Mouse (Mus musculus): Measurements from ENCODE around the gene Cct7. TPM values are rescaled to one million over a fixed set of nuclear protein-coding genes. Genes with fewer than 3 reads are reported as not detected.

Cct7 gene
- 152 and 159 TPM in 2 replicates for polyA plus RNA-seq (2015; fragmentation: Nextera tagmentation; extraction: Ambion mirVana)

DNA sequence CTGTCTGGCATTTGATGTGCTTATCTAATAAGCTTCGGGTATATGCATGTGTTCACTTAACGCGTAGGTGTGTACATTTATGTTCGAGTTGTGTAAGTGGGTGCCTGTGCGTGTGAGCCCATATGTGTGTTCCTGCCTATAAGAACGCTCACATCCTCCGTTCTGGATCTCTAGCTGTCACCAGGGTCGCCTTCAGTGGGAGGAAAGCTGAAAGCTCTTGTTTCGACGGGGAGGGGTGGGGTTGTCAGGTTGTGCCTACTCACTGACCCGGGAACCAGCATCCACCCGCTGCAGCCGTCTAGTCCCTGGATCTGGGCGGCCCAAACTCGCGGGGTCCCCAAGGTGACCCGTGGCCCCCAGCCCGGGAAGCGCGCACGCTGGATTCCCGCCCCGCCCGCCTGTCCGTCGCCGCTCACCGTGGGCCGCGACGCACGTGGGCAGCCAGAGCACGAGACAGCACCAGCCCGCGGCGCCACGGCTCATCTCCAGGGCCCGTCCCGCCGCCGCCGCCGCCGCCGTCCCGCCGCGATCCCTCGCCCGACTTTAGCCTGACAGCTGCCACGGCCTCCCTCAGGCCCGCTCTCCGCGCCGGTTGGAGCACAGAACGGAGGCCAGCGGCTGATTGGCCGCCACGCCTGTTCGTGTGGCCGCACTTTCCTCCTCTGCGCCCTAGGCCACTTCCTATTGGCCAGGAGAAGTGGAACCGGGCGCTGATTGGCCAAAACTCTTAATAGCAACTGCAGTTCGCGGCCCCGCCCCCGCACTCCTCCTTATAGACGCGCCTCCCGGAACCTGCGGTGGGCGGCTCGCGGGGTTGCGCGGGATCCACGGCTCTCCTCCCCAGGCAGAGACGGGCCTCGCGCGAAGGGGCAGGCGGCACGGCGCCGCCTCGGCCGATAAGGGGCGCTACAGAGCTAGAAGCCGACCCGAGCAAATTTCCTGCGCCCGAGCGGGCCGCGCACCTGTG, at the start of gene Cct7:
TSS of gene Cct7 (plus strand) at position 818 of the 967 bp plus-strand sequence.
- H3K27ac ChIP-seq (ENCODE audit: low read depth, low read length), result peak within 1 kb of the TSS; percentile 86
- peaks cover 6% of the 10 kb centered on the region; the same call in 1 of the 2 replicates for H3K36me3 ChIP-seq (ENCODE audit: control insufficient read depth, insufficient read depth)
- H3K27me3 ChIP-seq (replicated peaks; ENCODE audit: control insufficient read depth, insufficient read depth, low read length), result no peaks in the 10 kb centered on the region
- peak; percentile 84 for TF ChIP-seq CTCF (IDR thresholded peaks at IDR 0.05; ENCODE audit: low read depth)
- H3K9ac ChIP-seq (ENCODE audit: low read depth, low read length), result peak within 1 kb of the TSS; percentile 76
- no peaks in the 10 kb centered on the region for H3K9me3 ChIP-seq (ENCODE audit: control insufficient read depth)
- peak; percentile 97 for ATAC-seq
- H3K4me2 ChIP-seq (replicated peaks; ENCODE audit: low read depth), result peak within 1 kb of the TSS; percentile 99
- H3K4me3 ChIP-seq (ENCODE audit: low read depth, low read length), result peak within 1 kb of the TSS; percentile 81
- H3K4me1 ChIP-seq (replicated peaks; ENCODE audit: control insufficient read depth, insufficient read depth, low read length), result no peaks in the 10 kb centered on the region
- 1% methylated on average over 93 of the region's 96 CpGs for WGBS

GRCm38 (mm10) chr6:85402613-85403012, 48.7 kb upstream of the Cct7 start:
- ATAC-seq, result no peak
- TF ChIP-seq CTCF (IDR thresholded peaks at IDR 0.05; ENCODE audit: low read depth), result no peak
- H3K4me2 ChIP-seq (replicated peaks; ENCODE audit: low read depth), result no peak overlapping the region
- H3K9me3 ChIP-seq (ENCODE audit: control insufficient read depth), result no peaks in the 10 kb centered on the region
- peaks cover 4% of the 10 kb centered on the region; the same call in 1 of the 2 replicates for H3K27me3 ChIP-seq (replicated peaks; ENCODE audit: control insufficient read depth, insufficient read depth, low read length)
- H3K36me3 ChIP-seq (ENCODE audit: control insufficient read depth, insufficient read depth), result no peaks in the 10 kb centered on the region
- H3K4me3 ChIP-seq (ENCODE audit: low read depth, low read length), result no peak overlapping the region
- no peak overlapping the region for H3K9ac ChIP-seq (ENCODE audit: low read depth, low read length)
- 47% methylated on average over 2 of the region's 2 CpGs for WGBS
- H3K27ac ChIP-seq (ENCODE audit: low read depth, low read length), result no peak overlapping the region
- H3K4me1 ChIP-seq (replicated peaks; ENCODE audit: control insufficient read depth, insufficient read depth, low read length), result no peaks in the 10 kb centered on the region

DNA sequence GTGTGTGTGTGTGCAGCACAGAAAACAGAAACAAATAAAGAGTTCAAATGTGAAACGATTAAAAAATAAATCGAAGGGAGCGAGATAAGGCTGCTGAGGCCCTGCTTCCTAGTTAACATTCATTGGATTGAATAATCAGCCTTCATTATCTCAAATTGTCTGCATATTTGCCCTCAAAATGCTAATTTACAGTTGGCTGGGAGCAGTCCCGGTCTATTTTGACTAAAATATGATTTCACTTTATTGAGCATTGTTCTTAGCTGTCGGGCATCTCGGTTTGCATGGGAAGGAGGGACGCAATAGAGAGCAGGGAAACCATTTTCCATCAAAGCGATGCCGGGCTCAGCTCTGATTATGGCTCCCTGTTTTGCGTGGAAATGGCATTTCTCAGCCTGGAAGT, 48.3 kb upstream of the Cct7 start:
- H3K4me2 ChIP-seq (replicated peaks; ENCODE audit: low read depth), result no peak overlapping the region
- peaks cover 7% of the 10 kb centered on the region for H3K27me3 ChIP-seq (replicated peaks; ENCODE audit: control insufficient read depth, insufficient read depth, low read length)
- no peak for ATAC-seq
- no peaks in the 10 kb centered on the region for H3K9me3 ChIP-seq (ENCODE audit: control insufficient read depth)
- H3K4me1 ChIP-seq (replicated peaks; ENCODE audit: control insufficient read depth, insufficient read depth, low read length), result no peaks in the 10 kb centered on the region
- no peak overlapping the region for H3K27ac ChIP-seq (ENCODE audit: low read depth, low read length)
- TF ChIP-seq CTCF (IDR thresholded peaks at IDR 0.05; ENCODE audit: low read depth), result no peak
- no peak overlapping the region for H3K9ac ChIP-seq (ENCODE audit: low read depth, low read length)
- no peaks in the 10 kb centered on the region for H3K36me3 ChIP-seq (ENCODE audit: control insufficient read depth, insufficient read depth)
- 80% methylated on average over 10 of the region's 10 CpGs for WGBS
- no peak overlapping the region for H3K4me3 ChIP-seq (ENCODE audit: low read depth, low read length)

DNA sequence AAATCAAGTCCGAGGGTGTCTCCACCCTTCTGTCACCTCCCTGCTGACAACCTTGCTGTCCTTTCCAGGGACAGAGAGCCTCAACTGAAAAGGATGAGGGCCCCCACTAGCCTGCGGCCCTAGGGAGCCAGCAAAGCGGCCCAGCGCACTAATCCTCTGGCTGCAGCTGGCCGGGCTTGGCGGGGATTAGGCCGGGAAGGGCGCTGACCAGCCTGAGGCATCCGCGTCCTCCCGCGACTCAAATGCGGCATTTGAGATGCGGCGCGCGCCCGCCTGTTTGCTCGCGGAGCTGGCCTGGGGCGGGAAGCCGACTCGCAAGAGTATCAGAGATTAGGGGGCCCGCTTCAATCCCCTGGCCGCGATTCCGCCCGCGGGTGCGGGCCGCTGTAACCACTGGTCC, 42.3 kb upstream of the Cct7 start:
- WGBS, result 5% methylated on average over 31 of the region's 31 CpGs
- no peaks in the 10 kb centered on the region for H3K9me3 ChIP-seq (ENCODE audit: control insufficient read depth)
- no peaks in the 10 kb centered on the region for H3K4me1 ChIP-seq (replicated peaks; ENCODE audit: control insufficient read depth, insufficient read depth, low read length)
- no peaks in the 10 kb centered on the region for H3K36me3 ChIP-seq (ENCODE audit: control insufficient read depth, insufficient read depth)
- no peak overlapping the region for H3K9ac ChIP-seq (ENCODE audit: low read depth, low read length)
- no peak overlapping the region for H3K27ac ChIP-seq (ENCODE audit: low read depth, low read length)
- no peak overlapping the region for H3K4me3 ChIP-seq (ENCODE audit: low read depth, low read length)
- peaks cover 35% of the 10 kb centered on the region for H3K27me3 ChIP-seq (replicated peaks; ENCODE audit: control insufficient read depth, insufficient read depth, low read length)
- TF ChIP-seq CTCF (IDR thresholded peaks at IDR 0.05; ENCODE audit: low read depth), result no peak
- no peak for ATAC-seq
- H3K4me2 ChIP-seq (replicated peaks; ENCODE audit: low read depth), result 0 out of 2 replicates have a peak overlapping the region, but pooled peaks have one; percentile 17

DNA sequence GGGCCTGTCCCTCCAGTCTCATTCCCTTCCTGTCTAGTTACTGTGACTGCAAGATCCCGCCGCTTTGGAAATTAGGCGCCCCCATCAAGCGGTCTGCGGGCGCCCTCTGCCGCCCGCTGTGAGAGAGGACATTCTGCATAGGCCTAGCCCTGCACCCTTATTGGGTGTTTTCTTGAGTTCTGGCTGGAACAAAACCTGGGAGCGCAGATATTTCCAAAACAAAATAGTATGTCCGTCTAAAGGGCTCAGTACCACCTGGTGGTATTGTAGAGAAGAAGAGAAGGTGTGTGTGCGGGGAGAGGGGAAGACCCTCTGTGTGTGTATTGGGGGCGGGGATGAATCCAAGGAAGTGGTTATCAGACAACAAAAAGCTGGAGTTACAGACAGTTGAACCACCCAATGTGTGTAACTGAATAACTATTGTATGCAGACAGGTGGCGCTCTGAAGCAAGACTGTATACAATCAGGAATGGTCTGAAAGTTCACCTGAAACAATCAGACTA, 40.5 kb upstream of the Cct7 start:
- no peak overlapping the region for H3K9ac ChIP-seq (ENCODE audit: low read depth, low read length)
- TF ChIP-seq CTCF (IDR thresholded peaks at IDR 0.05; ENCODE audit: low read depth), result peak; percentile 82
- no peak overlapping the region for H3K27ac ChIP-seq (ENCODE audit: low read depth, low read length)
- peak; percentile 47; the same call in 1 of the 2 replicates for ATAC-seq
- no peaks in the 10 kb centered on the region for H3K9me3 ChIP-seq (ENCODE audit: control insufficient read depth)
- H3K4me3 ChIP-seq (ENCODE audit: low read depth, low read length), result no peak overlapping the region
- H3K4me1 ChIP-seq (replicated peaks; ENCODE audit: control insufficient read depth, insufficient read depth, low read length), result no peaks in the 10 kb centered on the region
- whole genome bisulfite sequencing, result 13% methylated on average over 13 of the region's 13 CpGs
- peaks cover 35% of the 10 kb centered on the region for H3K27me3 ChIP-seq (replicated peaks; ENCODE audit: control insufficient read depth, insufficient read depth, low read length)
- no peak overlapping the region for H3K4me2 ChIP-seq (replicated peaks; ENCODE audit: low read depth)
- H3K36me3 ChIP-seq (ENCODE audit: control insufficient read depth, insufficient read depth), result no peaks in the 10 kb centered on the region

DNA sequence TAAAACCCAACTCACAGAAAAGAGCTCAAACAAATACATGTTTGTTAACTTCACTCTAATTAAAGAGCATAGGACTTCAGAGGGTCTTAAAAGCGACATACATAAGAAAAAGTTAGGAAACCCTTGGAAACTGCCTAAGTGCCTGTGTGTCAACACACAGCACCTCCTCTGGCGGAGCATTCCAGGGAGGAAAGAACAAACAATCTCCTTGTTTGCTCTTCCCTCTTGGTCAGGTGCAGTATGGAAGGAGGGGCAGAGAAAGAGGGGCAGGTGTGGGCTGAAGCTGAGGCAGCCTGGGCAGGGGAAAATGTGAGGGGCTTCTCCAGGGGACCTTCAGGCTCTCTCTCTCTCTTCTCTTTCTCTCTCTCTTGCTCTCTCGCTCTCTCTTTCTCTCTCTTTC, 35.5 kb upstream of the Cct7 start:
- Histone ChIP-seq H3K4me3 (ENCODE audit: low read depth, low read length) (no peak overlapping the region), H3K4me1 (replicated peaks; ENCODE audit: control insufficient read depth, insufficient read depth, low read length) (no peaks in the 10 kb centered on the region), H3K36me3 (ENCODE audit: control insufficient read depth, insufficient read depth) (no peaks in the 10 kb centered on the region), H3K27ac (ENCODE audit: low read depth, low read length) (no peak overlapping the region), H3K4me2 (replicated peaks; ENCODE audit: low read depth) (no peak overlapping the region), H3K9ac (ENCODE audit: low read depth, low read length) (no peak overlapping the region), H3K9me3 (ENCODE audit: control insufficient read depth) (no peaks in the 10 kb centered on the region), H3K27me3 (replicated peaks; ENCODE audit: control insufficient read depth, insufficient read depth, low read length) (peaks cover under 1% of the 10 kb centered on the region; the same call in 1 of the 2 replicates)
- 36% methylated on average over 3 of the region's 3 CpGs for WGBS
- no peak for TF ChIP-seq CTCF (IDR thresholded peaks at IDR 0.05; ENCODE audit: low read depth)
- no peak for ATAC-seq

Measured in intestine, postnatal 0 days (tissue).